Mouse (Mus musculus) ES-E14 (cell line): Measurements from ENCODE around the gene Xrra1.

ENCODE experiments used
- CHD2 ChIP-seq: IDR thresholded peaks from 2 replicates; pipeline ENCODE4 v1.6.1; 2014; ENCODE audit warnings: mild to moderate bottlenecking, low read depth, low read length, inconsistent platforms
- HCFC1 ChIP-seq: IDR thresholded peaks from 2 replicates; pipeline ENCODE4 v1.6.1; 2012; ENCODE audit warnings: low read length, inconsistent platforms, borderline replicate concordance; ENCODE audit not compliant: insufficient read depth
- MAFK ChIP-seq: IDR thresholded peaks from 2 replicates; pipeline ENCODE4 v1.6.1; 2014; ENCODE audit warnings: mild to moderate bottlenecking, low read depth, low read length, inconsistent platforms; ENCODE audit not compliant: insufficient read depth
- ZC3H11A ChIP-seq: IDR thresholded peaks from 2 replicates; pipeline ENCODE4 v1.6.1; 2012; ENCODE audit warnings: low read depth, mild to moderate bottlenecking, inconsistent platforms, low read length, borderline replicate concordance
- ZNF384 ChIP-seq: IDR thresholded peaks from 2 replicates; pipeline ENCODE4 v1.6.1; 2012; ENCODE audit warnings: low read depth, low read length, inconsistent platforms

- TF ChIP-seq HCFC1 (no peak), MAFK (no peak), ZC3H11A (no peak), CHD2 (no peak), ZNF384 (no peak)
These were observed 85.6 kb downstream of the Xrra1 start for GRCm38 (mm10) chr7:99944520-99944919.
